Mouse (Mus musculus): ENCODE results near the gene Ypel5. TPM values are rescaled to one million over a fixed set of nuclear protein-coding genes. Genes with fewer than 3 reads are reported as not detected.
A peak's percentile ranks its signal among the peaks of the same experiment; 100 is the strongest.

Gene Ypel5
- polyA plus RNA-seq, 2 experiments: 21.3 to 55.1 TPM

GRCm38 (mm10) chr17:72796506-72796905, 39.7 kb upstream of the Ypel5 start:
- ATAC-seq (ENCODE audit: low FRiP score, low read depth) (no peak), DNase-seq (ENCODE audit: low spot score) (no peak)
- TF ChIP-seq POLR2A (IDR thresholded peaks at IDR 0.05; ENCODE audit: borderline replicate concordance, extremely low read depth, insufficient read depth, insufficient read length): no peak
- Histone ChIP-seq H3K27ac (replicated peaks; ENCODE audit: low read depth, low read length) (no peak overlapping the region), H3K4me2 (replicated peaks; ENCODE audit: low read depth, low read length, severe bottlenecking) (no peak overlapping the region), H3K4me3 (replicated peaks; ENCODE audit: low read length) (no peak overlapping the region), H3K27me3 (ENCODE audit: control insufficient read depth, insufficient read depth, low read length) (no peaks in the 10 kb centered on the region), H3K9ac (ENCODE audit: low read depth, low read length, severe bottlenecking) (no peak overlapping the region), H3K4me1 (ENCODE audit: control insufficient read depth, insufficient read depth, low read length) (no peaks in the 10 kb centered on the region), H3K9me3 (ENCODE audit: control insufficient read depth, low read length) (no peaks in the 10 kb centered on the region), H3K36me3 (ENCODE audit: control insufficient read depth, insufficient read depth, low read length) (no peaks in the 10 kb centered on the region)
- 84% methylated on average over 3 of the region's 3 CpGs for WGBS

GRCm38 (mm10) chr17:72797867-72798266, 38.4 kb upstream of the Ypel5 start:
- Histone ChIP-seq H3K9ac (ENCODE audit: low read depth, low read length, severe bottlenecking) (no peak overlapping the region), H3K27me3 (ENCODE audit: control insufficient read depth, insufficient read depth, low read length) (no peaks in the 10 kb centered on the region), H3K9me3 (ENCODE audit: control insufficient read depth, low read length) (no peaks in the 10 kb centered on the region), H3K27ac (replicated peaks; ENCODE audit: low read depth, low read length) (no peak overlapping the region), H3K4me2 (replicated peaks; ENCODE audit: low read depth, low read length, severe bottlenecking) (no peak overlapping the region), H3K4me1 (ENCODE audit: control insufficient read depth, insufficient read depth, low read length) (no peaks in the 10 kb centered on the region), H3K4me3 (replicated peaks; ENCODE audit: low read length) (no peak overlapping the region), H3K36me3 (ENCODE audit: control insufficient read depth, insufficient read depth, low read length) (no peaks in the 10 kb centered on the region)
- TF ChIP-seq POLR2A (IDR thresholded peaks at IDR 0.05; ENCODE audit: borderline replicate concordance, extremely low read depth, insufficient read depth, insufficient read length): no peak
- no peak for ATAC-seq (ENCODE audit: low FRiP score, low read depth)
- DNase-seq (ENCODE audit: low spot score): peak; percentile 17
- 30% methylated on average over 2 of the region's 2 CpGs for WGBS

DNA sequence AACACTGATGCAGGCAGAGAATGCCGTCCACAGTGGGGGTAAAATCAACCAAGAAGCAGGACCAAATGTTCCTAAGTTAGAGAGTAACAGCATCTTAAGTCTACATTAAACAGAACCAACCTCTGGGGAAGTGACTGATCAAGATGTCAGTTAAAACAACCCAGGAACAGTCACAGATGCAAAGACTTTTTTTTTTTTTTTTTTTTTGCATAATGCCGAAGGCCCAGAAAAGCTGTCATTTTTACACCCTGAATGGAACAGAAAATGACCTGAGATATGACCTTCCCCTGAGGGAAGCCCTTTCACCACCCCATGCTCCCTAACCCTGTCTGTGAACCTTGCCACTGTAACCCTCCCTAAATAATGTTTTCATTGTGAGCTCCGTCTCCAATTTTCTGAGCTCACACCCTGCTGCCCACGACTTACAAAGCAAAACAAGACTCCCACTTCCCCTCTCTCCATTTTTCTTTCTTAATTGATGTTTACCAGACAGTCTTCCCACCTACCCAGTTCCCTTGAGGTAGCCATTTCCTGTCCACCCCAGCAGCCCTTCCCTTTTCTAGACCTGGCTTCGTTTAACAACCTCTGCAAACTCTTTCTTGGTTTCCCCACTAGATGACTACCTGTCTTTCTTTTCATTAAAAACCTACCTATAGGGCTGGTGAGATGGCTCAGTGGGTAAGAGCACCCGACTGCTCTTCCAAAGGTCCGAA, 26.2 kb upstream of the Ypel5 start:
- Histone ChIP-seq H3K27me3 (ENCODE audit: control insufficient read depth, insufficient read depth, low read length) (no peaks in the 10 kb centered on the region), H3K36me3 (ENCODE audit: control insufficient read depth, insufficient read depth, low read length) (no peaks in the 10 kb centered on the region), H3K9ac (ENCODE audit: low read depth, low read length, severe bottlenecking) (no peak overlapping the region), H3K4me2 (replicated peaks; ENCODE audit: low read depth, low read length, severe bottlenecking) (no peak overlapping the region), H3K4me3 (replicated peaks; ENCODE audit: low read length) (no peak overlapping the region), H3K27ac (replicated peaks; ENCODE audit: low read depth, low read length) (no peak overlapping the region), H3K4me1 (ENCODE audit: control insufficient read depth, insufficient read depth, low read length) (no peaks in the 10 kb centered on the region), H3K9me3 (ENCODE audit: control insufficient read depth, low read length) (no peaks in the 10 kb centered on the region)
- ATAC-seq (ENCODE audit: low FRiP score, low read depth) (no peak), DNase-seq (ENCODE audit: low spot score) (no peak)
- TF ChIP-seq POLR2A (IDR thresholded peaks at IDR 0.05; ENCODE audit: borderline replicate concordance, extremely low read depth, insufficient read depth, insufficient read length): no peak
- WGBS: 48% methylated on average over 7 of the region's 7 CpGs

- H3K4me3 ChIP-seq (replicated peaks; ENCODE audit: low read length): no peak overlapping the region
- 16% methylated on average over 12 of the region's 12 CpGs for WGBS
- H3K9ac ChIP-seq (ENCODE audit: low read depth, low read length, severe bottlenecking): no peak overlapping the region
- no peak for TF ChIP-seq POLR2A (IDR thresholded peaks at IDR 0.05; ENCODE audit: borderline replicate concordance, extremely low read depth, insufficient read depth, insufficient read length)
- no peaks in the 10 kb centered on the region for H3K36me3 ChIP-seq (ENCODE audit: control insufficient read depth, insufficient read depth, low read length)
- H3K4me2 ChIP-seq (replicated peaks; ENCODE audit: low read depth, low read length, severe bottlenecking): no peak overlapping the region
- DNase-seq (ENCODE audit: low spot score) (no peak), ATAC-seq (ENCODE audit: low FRiP score, low read depth) (no peak)
- H3K27me3 ChIP-seq (ENCODE audit: control insufficient read depth, insufficient read depth, low read length): no peaks in the 10 kb centered on the region
- no peaks in the 10 kb centered on the region for H3K9me3 ChIP-seq (ENCODE audit: control insufficient read depth, low read length)
- H3K27ac ChIP-seq (replicated peaks; ENCODE audit: low read depth, low read length): no peak overlapping the region
- no peaks in the 10 kb centered on the region for H3K4me1 ChIP-seq (ENCODE audit: control insufficient read depth, insufficient read depth, low read length)
Measured at GRCm38 (mm10) chr17:72813419-72814315, 22.6 kb upstream of the Ypel5 start.

DNA sequence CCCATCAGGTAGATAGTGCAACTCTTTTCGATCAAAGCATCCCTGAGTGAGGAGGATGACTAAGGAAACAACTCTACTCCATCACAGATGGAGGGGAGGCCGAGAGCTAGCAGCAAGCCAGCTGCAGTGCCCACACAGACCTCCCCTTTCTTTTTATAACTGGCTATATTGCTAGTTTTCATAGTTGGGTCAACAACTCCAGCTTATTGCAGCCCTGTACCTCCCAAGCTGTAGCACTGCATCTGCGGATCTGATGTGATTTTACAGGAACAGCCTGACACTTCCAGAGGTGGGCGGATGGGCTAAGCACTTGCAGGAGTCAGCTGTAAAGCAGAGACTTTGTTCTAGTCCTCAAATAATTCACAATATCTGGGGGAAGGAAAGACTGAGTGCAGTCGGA, 18.7 kb upstream of the Ypel5 start:
- no peak overlapping the region for H3K4me3 ChIP-seq (replicated peaks; ENCODE audit: low read length)
- no peaks in the 10 kb centered on the region for H3K9me3 ChIP-seq (ENCODE audit: control insufficient read depth, low read length)
- H3K4me1 ChIP-seq (ENCODE audit: control insufficient read depth, insufficient read depth, low read length): no peaks in the 10 kb centered on the region
- no peaks in the 10 kb centered on the region for H3K27me3 ChIP-seq (ENCODE audit: control insufficient read depth, insufficient read depth, low read length)
- H3K9ac ChIP-seq (ENCODE audit: low read depth, low read length, severe bottlenecking): no peak overlapping the region
- no peak overlapping the region for H3K27ac ChIP-seq (replicated peaks; ENCODE audit: low read depth, low read length)
- DNase-seq (ENCODE audit: low spot score) (no peak), ATAC-seq (ENCODE audit: low FRiP score, low read depth) (no peak)
- no peak overlapping the region for H3K4me2 ChIP-seq (replicated peaks; ENCODE audit: low read depth, low read length, severe bottlenecking)
- TF ChIP-seq POLR2A (IDR thresholded peaks at IDR 0.05; ENCODE audit: borderline replicate concordance, extremely low read depth, insufficient read depth, insufficient read length): no peak
- WGBS: 53% methylated on average over 5 of the region's 5 CpGs
- no peaks in the 10 kb centered on the region for H3K36me3 ChIP-seq (ENCODE audit: control insufficient read depth, insufficient read depth, low read length)
